Mouse (Mus musculus) frontal cortex, postnatal 36 days (tissue): ENCODE measurements at regions not wholly inside any gene's neighbourhood (a gene's known extent, or its start where the extent isn't known, plus 50 kb on each side); places are given as distances from the start of the nearest gene placed in this dataset.

Experiments
- DNase-seq, 2 experiments: peaks; one replicate each; pipeline ENCODE4 v3.0.0; 2022; ENCODE audit warnings: low spot score in 2 of 2

GRCm38 (mm10) chr10:111741301-111741945, 231.0 kb upstream of the Krr1 start:
- DNase-seq, result no peak

- DNase-seq, result no peak
These were observed 229.2 kb upstream of the Krr1 start for GRCm38 (mm10) chr10:111743291-111743690.

- no peak for DNase-seq
These were observed 227.3 kb upstream of the Krr1 start for GRCm38 (mm10) chr10:111745116-111745515.

GRCm38 (mm10) chr10:111746067-111746878, 226.2 kb upstream of the Krr1 start:
- DNase-seq, result no peak

- DNase-seq, result no peak
These were observed 225.5 kb upstream of the Krr1 start for GRCm38 (mm10) chr10:111746879-111747477.

GRCm38 (mm10) chr10:111748482-111748881, 224.0 kb upstream of the Krr1 start:
- no peak for DNase-seq

GRCm38 (mm10) chr10:111753646-111754045, 218.8 kb upstream of the Krr1 start:
- no peak for DNase-seq

GRCm38 (mm10) chr10:111755964-111756363, 216.5 kb upstream of the Krr1 start:
- peak in 1 of 2 experiments; percentile 30 for DNase-seq

- no peak for DNase-seq
These were observed 215.9 kb upstream of the Krr1 start for GRCm38 (mm10) chr10:111756528-111756927.

GRCm38 (mm10) chr10:111757689-111758088, 214.8 kb upstream of the Krr1 start:
- no peak for DNase-seq

GRCm38 (mm10) chr10:111759505-111759904, 213.0 kb upstream of the Krr1 start:
- DNase-seq, result no peak

- DNase-seq, result no peak
These were observed 209.5 kb upstream of the Krr1 start for GRCm38 (mm10) chr10:111762751-111763528.

- peak; percentile 19 to 35 for DNase-seq
These were observed 205.3 kb upstream of the Krr1 start for GRCm38 (mm10) chr10:111767011-111767720.

GRCm38 (mm10) chr10:111767813-111768455, 204.5 kb upstream of the Krr1 start:
- no peak for DNase-seq

GRCm38 (mm10) chr10:111769486-111770002, 202.9 kb upstream of the Krr1 start:
- DNase-seq, result no peak

- DNase-seq, result no peak
These were observed 202.4 kb upstream of the Krr1 start for GRCm38 (mm10) chr10:111770027-111770426.

- no peak for DNase-seq
These were observed 201.5 kb upstream of the Krr1 start for GRCm38 (mm10) chr10:111771010-111771409.

- no peak for DNase-seq
These were observed 194.9 kb upstream of the Krr1 start for GRCm38 (mm10) chr10:111777559-111777958.

GRCm38 (mm10) chr10:111778111-111778510, 194.4 kb upstream of the Krr1 start:
- DNase-seq, result no peak

GRCm38 (mm10) chr10:111779956-111780355, 192.5 kb upstream of the Krr1 start:
- no peak for DNase-seq
